7 mouse cellular contexts compared by ENCODE assay signal in genomic region chr7:112427357-112428157, GRCm38 (mm10). TPM values are rescaled to one million over a fixed set of nuclear protein-coding genes. Genes with fewer than 3 reads are reported as not detected.
A peak's percentile ranks its signal among the peaks of the same experiment; 100 is the strongest.
DNase-seq lines count a peak whose midpoint lies in the region; ATAC-seq and TF ChIP-seq lines count a peak whose summit lies in the region.

Gene Parva, plus strand, starts transcription at chr7:112427505.

- DNase-seq in adrenal gland, postnatal 4 days (ENCODE audit: low spot score in 2 of 2): peak; percentile 39 to 48
- DNase-seq in embryonic facial prominence, embryonic 10.5 days (ENCODE audit: low spot score): peak; percentile 84
- no peak for DNase-seq in gonadal fat pad, adult 2 months (ENCODE audit: low read depth)
- peak; percentile 86 for DNase-seq in limb, embryonic 10.5 days (ENCODE audit: low spot score)
- DNase-seq in midbrain, embryonic 14.5 days: peak; percentile 83
- peak; percentile 79 for DNase-seq in testis, postnatal 10 days (ENCODE audit: low spot score)

- WGBS in embryonic facial prominence, embryonic 10.5 days: 1% methylated on average over 49 of the region's 49 CpGs
- WGBS in intestine, postnatal 0 days: 2% methylated on average over 31 of the region's 49 CpGs
- 2% methylated on average over 49 of the region's 49 CpGs for WGBS in limb, embryonic 10.5 days
- 2% methylated on average over 49 of the region's 49 CpGs for WGBS in midbrain, embryonic 14.5 days

- TF ChIP-seq CTCF in intestine, postnatal 0 days (IDR thresholded peaks at IDR 0.05; ENCODE audit: low read depth): 0 out of 2 replicates have a peak, but pooled peaks have one; percentile 3

- peaks cover 9% of the 10 kb centered on the region for H3K36me3 ChIP-seq in embryonic facial prominence, embryonic 10.5 days (replicated peaks)
- H3K36me3 ChIP-seq in intestine, postnatal 0 days (ENCODE audit: control insufficient read depth, insufficient read depth): no peaks in the 10 kb centered on the region
- H3K36me3 ChIP-seq in limb, embryonic 10.5 days: peaks cover 8% of the 10 kb centered on the region
- no peaks in the 10 kb centered on the region for H3K36me3 ChIP-seq in midbrain, embryonic 14.5 days (ENCODE audit: control insufficient read depth, insufficient read depth, low read length)

- peak within 1 kb of the TSS; percentile 97 for H3K27ac ChIP-seq in embryonic facial prominence, embryonic 10.5 days (replicated peaks)
- H3K27ac ChIP-seq in intestine, postnatal 0 days (ENCODE audit: low read depth, low read length): peak within 1 kb of the TSS; percentile 94
- peak within 1 kb of the TSS; percentile 96 for H3K27ac ChIP-seq in limb, embryonic 10.5 days
- peak within 1 kb of the TSS; percentile 81 for H3K27ac ChIP-seq in midbrain, embryonic 14.5 days (replicated peaks; ENCODE audit: low read depth, low read length)

- peaks cover 6% of the 10 kb centered on the region; the same call in 1 of the 2 replicates for H3K9me3 ChIP-seq in embryonic facial prominence, embryonic 10.5 days
- H3K9me3 ChIP-seq in intestine, postnatal 0 days (ENCODE audit: control insufficient read depth): no peaks in the 10 kb centered on the region
- no peaks in the 10 kb centered on the region for H3K9me3 ChIP-seq in limb, embryonic 10.5 days (replicated peaks)
- no peaks in the 10 kb centered on the region for H3K9me3 ChIP-seq in midbrain, embryonic 14.5 days (ENCODE audit: control insufficient read depth, low read length)

- peak; percentile 74 for ATAC-seq in intestine, postnatal 0 days
- ATAC-seq in midbrain, embryonic 14.5 days (ENCODE audit: low FRiP score, low TSS enrichment): peak; percentile 58; the same call in 1 of the 2 replicates

- H3K9ac ChIP-seq in intestine, postnatal 0 days (ENCODE audit: low read depth, low read length): peak within 1 kb of the TSS; percentile 94
- peak within 1 kb of the TSS; percentile 67 for H3K9ac ChIP-seq in midbrain, embryonic 14.5 days (replicated peaks; ENCODE audit: low read length)

- H3K4me2 ChIP-seq in intestine, postnatal 0 days (replicated peaks; ENCODE audit: low read depth): peak within 1 kb of the TSS; percentile 93
- peak within 1 kb of the TSS; percentile 89 for H3K4me2 ChIP-seq in midbrain, embryonic 14.5 days (ENCODE audit: low read length)

- no peaks in the 10 kb centered on the region for H3K27me3 ChIP-seq in embryonic facial prominence, embryonic 10.5 days (replicated peaks; ENCODE audit: low read depth, poor library complexity, severe bottlenecking)
- no peaks in the 10 kb centered on the region for H3K27me3 ChIP-seq in intestine, postnatal 0 days (replicated peaks; ENCODE audit: control insufficient read depth, insufficient read depth, low read length)
- H3K27me3 ChIP-seq in limb, embryonic 10.5 days (ENCODE audit: low read depth, poor library complexity, severe bottlenecking): no peaks in the 10 kb centered on the region
- H3K27me3 ChIP-seq in midbrain, embryonic 14.5 days (ENCODE audit: control insufficient read depth, insufficient read depth, low read length): no peaks in the 10 kb centered on the region

- H3K4me3 ChIP-seq in embryonic facial prominence, embryonic 10.5 days: peak within 1 kb of the TSS; percentile 81
- peak within 1 kb of the TSS; percentile 86 for H3K4me3 ChIP-seq in intestine, postnatal 0 days (ENCODE audit: low read depth, low read length)
- peak within 1 kb of the TSS; percentile 73 for H3K4me3 ChIP-seq in limb, embryonic 10.5 days
- peak within 1 kb of the TSS; percentile 59 for H3K4me3 ChIP-seq in midbrain, embryonic 14.5 days (replicated peaks; ENCODE audit: low read depth, low read length)

- H3K4me1 ChIP-seq in embryonic facial prominence, embryonic 10.5 days: peaks cover 29% of the 10 kb centered on the region
- no peaks in the 10 kb centered on the region for H3K4me1 ChIP-seq in intestine, postnatal 0 days (replicated peaks; ENCODE audit: control insufficient read depth, insufficient read depth, low read length)
- H3K4me1 ChIP-seq in limb, embryonic 10.5 days: peaks cover 23% of the 10 kb centered on the region
- H3K4me1 ChIP-seq in midbrain, embryonic 14.5 days (ENCODE audit: control insufficient read depth, insufficient read depth, low read length): 0 out of 2 replicates have a peak, but pooled peaks cover 2% of the 10 kb centered on the region

RNA-seq across cellular contexts. Expression of gene Parva, which starts in this region (rescaled TPM):
- total RNA-seq in adrenal gland, postnatal 4 days (2021): 100 to 1,000 TPM; 106 to 136 TPM
- 62.7 and 70.3 TPM in 2 replicates for polyA plus RNA-seq in embryonic facial prominence, embryonic 10.5 days (2016; fragmentation: Nextera tagmentation; extraction: Ambion mirVana)
- polyA plus RNA-seq in gonadal fat pad, adult 2 months (2012; rRNA removed): 78.5 and 82.3 TPM in 2 replicates
- polyA plus RNA-seq in intestine, postnatal 0 days (2015; fragmentation: Nextera tagmentation; extraction: Ambion mirVana): 37.4 and 40.1 TPM in 2 replicates
- polyA plus RNA-seq in limb, embryonic 10.5 days (2016; fragmentation: Nextera tagmentation; extraction: Ambion mirVana): 49.6 and 64.3 TPM in 2 replicates
- 16.5 and 24.6 TPM in 2 replicates for polyA plus RNA-seq in midbrain, embryonic 14.5 days (2014; fragmentation: Nextera tagmentation; extraction: Ambion mirVana)
